Mouse (Mus musculus) mature B cell (primary cell): ENCODE results near the gene Kidins220.

Experiments
- in situ Hi-C: fragments of 300-500 bp; cut with MboI; formaldehyde crosslinking; loops from 2 replicates; pipeline ENCODE4 v1.14.3; 2019

Kidins220 gene

GRCm38 (mm10) chr12:24974446-24975114, at the start of gene Kidins220:
TSS of gene Kidins220 (plus strand) at chr12:24974925.
- in situ Hi-C loops: loop anchor here (10.0 kb wide), 1 partner anchor 260 kb away; no protein-coding TSS in a partner anchor

- in situ Hi-C loops: no loop called here
Observed at GRCm38 (mm10) chr12:24925276-24925675, 49.4 kb upstream of the Kidins220 start.

- in situ Hi-C loops: no loop called here
Observed at GRCm38 (mm10) chr12:24925684-24926083, 49.0 kb upstream of the Kidins220 start.

GRCm38 (mm10) chr12:24928051-24928748, 46.5 kb upstream of the Kidins220 start:
- in situ Hi-C loops: no loop called here

- in situ Hi-C loops: no loop called here
Observed at GRCm38 (mm10) chr12:24929043-24929442, 45.7 kb upstream of the Kidins220 start.

- in situ Hi-C loops: no loop called here
Observed at GRCm38 (mm10) chr12:24930760-24931159, 44.0 kb upstream of the Kidins220 start.

GRCm38 (mm10) chr12:24932120-24932519, 42.6 kb upstream of the Kidins220 start:
- in situ Hi-C loops: no loop called here

- in situ Hi-C loops: no loop called here
Observed at GRCm38 (mm10) chr12:24933206-24933775, 41.4 kb upstream of the Kidins220 start.

- in situ Hi-C loops: no loop called here
Observed at GRCm38 (mm10) chr12:24933996-24934395, 40.7 kb upstream of the Kidins220 start.

- in situ Hi-C loops: no loop called here
Observed at GRCm38 (mm10) chr12:24936281-24936680, 38.4 kb upstream of the Kidins220 start.

GRCm38 (mm10) chr12:24939372-24939771, 35.4 kb upstream of the Kidins220 start:
- in situ Hi-C loops: no loop called here

- in situ Hi-C loops: no loop called here
Observed at GRCm38 (mm10) chr12:24942619-24943287, 32.0 kb upstream of the Kidins220 start.

GRCm38 (mm10) chr12:24943427-24943826, 31.3 kb upstream of the Kidins220 start:
- in situ Hi-C loops: no loop called here

GRCm38 (mm10) chr12:24944597-24944996, 30.1 kb upstream of the Kidins220 start:
- in situ Hi-C loops: no loop called here

GRCm38 (mm10) chr12:24947065-24947464, 27.7 kb upstream of the Kidins220 start:
- in situ Hi-C loops: no loop called here

GRCm38 (mm10) chr12:24948344-24948743, 26.4 kb upstream of the Kidins220 start:
- in situ Hi-C loops: no loop called here

- in situ Hi-C loops: no loop called here
Observed at GRCm38 (mm10) chr12:24950376-24951046, 24.2 kb upstream of the Kidins220 start.

GRCm38 (mm10) chr12:24952147-24952546, 22.6 kb upstream of the Kidins220 start:
- in situ Hi-C loops: no loop called here

GRCm38 (mm10) chr12:24955137-24955536, 19.6 kb upstream of the Kidins220 start:
- in situ Hi-C loops: no loop called here

- in situ Hi-C loops: no loop called here
Observed at GRCm38 (mm10) chr12:24958526-24958925, 16.2 kb upstream of the Kidins220 start.

GRCm38 (mm10) chr12:24961821-24962220, 12.9 kb upstream of the Kidins220 start:
- in situ Hi-C loops: no loop called here
